Comparison of ENCODE assay signal across 22 mouse cellular contexts in the genomic region with DNA sequence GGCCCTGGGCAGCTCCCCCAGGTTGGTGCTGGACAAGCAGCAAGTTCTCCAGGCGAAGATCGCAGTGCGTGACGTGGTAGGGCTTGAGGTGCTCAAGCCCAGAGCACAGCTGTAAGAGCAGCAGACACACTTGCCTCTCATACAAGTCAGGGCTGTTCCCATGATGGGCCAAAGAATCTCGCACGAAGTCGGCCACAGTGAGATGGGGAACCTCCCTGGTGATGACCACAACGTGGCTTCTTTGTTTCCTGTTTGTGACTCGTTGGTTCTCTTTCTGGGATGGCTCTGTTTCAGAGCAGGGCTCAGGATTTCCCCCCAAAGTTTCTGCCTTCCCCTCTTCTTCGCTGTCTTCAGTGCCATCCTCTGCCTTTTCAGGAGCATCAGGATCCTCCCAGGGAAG. TPM values are rescaled to one million over a fixed set of nuclear protein-coding genes. Genes with fewer than 3 reads are reported as not detected.
DNase-seq lines count a peak whose midpoint lies in the region; ATAC-seq and TF ChIP-seq lines count a peak whose summit lies in the region.
"Had no signal": no experiment of that assay in that cellular context is flagged by ENCODE, and none has a peak within 500 bp of the region (broad histone marks: within the 10 kb centered on the region; RNA-seq: fewer than 3 reads in every experiment).

No protein-coding gene starts in this region.

- 87% methylated on average over 10 of the region's 10 CpGs for WGBS in heart, embryonic 10.5 days
- 67% methylated on average over 10 of the region's 10 CpGs for WGBS in lung, adult 2 months

- DNase-seq in CH12.LX (ENCODE audit: extremely low read depth) = peak; percentile 54
- DNase-seq in induced T-regulatory cell, adult 2 months (ENCODE audit: low read depth) = peak; percentile 34
- DNase-seq in left cerebral cortex, postnatal 10 days (ENCODE audit: extremely low spot score in 1 of 2, low spot score in 2 of 2) = no peak
- DNase-seq in heart, embryonic 10.5 days (ENCODE audit: low spot score) = no peak
- no peak for DNase-seq in lung, adult 2 months
- DNase-seq: cerebellum, adult 9-10 months; forebrain, postnatal 0 days; gastrocnemius, postnatal 25 days; heart, postnatal 4 days; kidney, adult 11 months; liver; right cerebral cortex, adult 18-20 months had no signal

- H3K79me2 ChIP-seq in CH12.LX (replicated peaks; ENCODE audit: control insufficient read depth, extremely low read depth, insufficient read depth, poor library complexity, severe bottlenecking) = no peaks in the 10 kb centered on the region

- dilution Hi-C loops in CH12.LX (cut with MboI; ENCODE audit: extremely low pct_ligation_motif_present, extremely low pct_unique_long_range_greater_than_20kb, low sequenced_read_pairs) = no loop called here

- ATAC-seq in monocyte, adult 5-6 weeks (replicated peaks; ENCODE audit: insufficient number of reproducible peaks, low FRiP score, low TSS enrichment, poor library complexity, severe bottlenecking) = peak; percentile 67
- ATAC-seq: forebrain, postnatal 0 days; hindbrain, postnatal 0 days; lung, postnatal 0 days; midbrain, embryonic 13.5 days had no signal

- no peak for TF ChIP-seq POLR2A in CH12.LX (IDR thresholded peaks at IDR 0.05; ENCODE audit: low read depth, low read length)
- 0 out of 2 replicates have a peak, but pooled peaks have one; percentile 31 for TF ChIP-seq POLR2A in bone marrow macrophage, adult 2 months (IDR thresholded peaks at IDR 0.05; ENCODE audit: borderline replicate concordance, low read depth, low read length)
- TF ChIP-seq POLR2A in lung, adult 2 months (IDR thresholded peaks at IDR 0.05; ENCODE audit: borderline replicate concordance, extremely low read depth, low read depth, low read length) = no peak

- no peak overlapping the region for H3K4me2 ChIP-seq in CH12.LX (ENCODE audit: insufficient read depth, low read depth, poor library complexity, severe bottlenecking)
- H3K4me2 ChIP-seq: embryonic facial prominence, embryonic 15.5 days; midbrain, embryonic 13.5 days; neural tube, embryonic 13.5 days had no signal

- H3K4me3 ChIP-seq in CH12.LX (replicated peaks in 1 of 3; ENCODE audit: low read depth in 2 of 3, low read length in 2 of 3, poor library complexity in 1 of 3) = no peak overlapping the region
- peak overlapping the region; percentile 20 for H3K4me3 ChIP-seq in bone marrow macrophage, adult 2 months (ENCODE audit: insufficient read depth, low read length)
- no peak overlapping the region for H3K4me3 ChIP-seq in heart, embryonic 10.5 days
- no peak overlapping the region for H3K4me3 ChIP-seq in lung, adult 2 months (replicated peaks; ENCODE audit: extremely low read depth, low read depth, low read length)
- H3K4me3 ChIP-seq: embryonic facial prominence, embryonic 15.5 days; limb, embryonic 10.5 days; midbrain, embryonic 13.5 days; neural tube, embryonic 13.5 days had no signal

- intact Hi-C loops in left cerebral cortex, postnatal 10 days (cut with DNase I) = loop anchor here (10.0 kb wide), 1 partner anchor 588 kb away; the partner anchor contains the start of gene Lingo1

- no peak for TF ChIP-seq RAD21 in CH12.LX (IDR thresholded peaks at IDR 0.05; ENCODE audit: low read depth, low read length)

- H3K27me3 ChIP-seq in CH12.LX (replicated peaks) = no peaks in the 10 kb centered on the region
- no peaks in the 10 kb centered on the region for H3K27me3 ChIP-seq in heart, embryonic 10.5 days (ENCODE audit: insufficient read depth, poor library complexity, severe bottlenecking)
- H3K27me3 ChIP-seq: embryonic facial prominence, embryonic 15.5 days; midbrain, embryonic 13.5 days; neural tube, embryonic 13.5 days had no signal

- peaks cover 19 to 54% of the 10 kb centered on the region in 2 experiments for H3K36me3 ChIP-seq in CH12.LX (replicated peaks in 1 of 2; ENCODE audit: control insufficient read depth in 1 of 2, insufficient read depth in 1 of 2, low read length in 1 of 2)
- peaks cover 41% of the 10 kb centered on the region for H3K36me3 ChIP-seq in heart, embryonic 10.5 days
- H3K36me3 ChIP-seq: midbrain, embryonic 13.5 days had no signal

- peaks cover 10 to 35% of the 10 kb centered on the region in 2 experiments for H3K4me1 ChIP-seq in CH12.LX (ENCODE audit: control insufficient read depth in 1 of 2, insufficient read depth in 2 of 2)
- peaks cover 36% of the 10 kb centered on the region for H3K4me1 ChIP-seq in bone marrow macrophage, adult 2 months (ENCODE audit: control insufficient read depth, insufficient read depth, low read length)
- H3K4me1 ChIP-seq in heart, embryonic 10.5 days = peaks cover 5% of the 10 kb centered on the region
- no peaks in the 10 kb centered on the region; the same call in 1 of the 2 replicates for H3K4me1 ChIP-seq in lung, adult 2 months (ENCODE audit: control insufficient read depth, insufficient read depth, low read length)
- H3K4me1 ChIP-seq: embryonic facial prominence, embryonic 15.5 days; midbrain, embryonic 13.5 days; neural tube, embryonic 13.5 days had no signal

- no peak overlapping the region for H3K27ac ChIP-seq in CH12.LX (ENCODE audit: insufficient read depth, low read depth)
- H3K27ac ChIP-seq in bone marrow macrophage, adult 2 months (ENCODE audit: insufficient read depth, low read depth, low read length) = peak overlapping the region; percentile 91
- H3K27ac ChIP-seq in heart, embryonic 10.5 days = no peak overlapping the region
- H3K27ac ChIP-seq: embryonic facial prominence, embryonic 15.5 days; hindbrain, postnatal 0 days; kidney, postnatal 0 days; limb, embryonic 10.5 days; midbrain, embryonic 13.5 days; neural tube, embryonic 13.5 days; stomach, postnatal 0 days had no signal

- in situ Hi-C loops in CH12.LX (cut with MboI; ENCODE audit: low pct_ligation_motif_present, low pct_unique_long_range_greater_than_20kb, low sequenced_read_pairs) = loop anchor here (10.0 kb wide), 1 partner anchor 298 kb away; no protein-coding TSS in a partner anchor

- peak; percentile 32; the same call in 1 of the 2 replicates for TF ChIP-seq EP300 in CH12.LX (IDR thresholded peaks at IDR 0.05; ENCODE audit: low read length)

- H3K9ac ChIP-seq in CH12.LX (ENCODE audit: insufficient read depth, low read depth) = no peak overlapping the region
- H3K9ac ChIP-seq: embryonic facial prominence, embryonic 15.5 days; forebrain, postnatal 0 days; midbrain, embryonic 13.5 days; neural tube, embryonic 13.5 days had no signal

- H3K9me3 ChIP-seq in CH12.LX (replicated peaks; ENCODE audit: low read length) = no peaks in the 10 kb centered on the region
- H3K9me3 ChIP-seq in heart, embryonic 10.5 days = no peaks in the 10 kb centered on the region
- H3K9me3 ChIP-seq: embryonic facial prominence, embryonic 15.5 days; limb, embryonic 10.5 days; midbrain, embryonic 13.5 days; neural tube, embryonic 13.5 days had no signal

- no peak for TF ChIP-seq CTCF in CH12.LX (conservative IDR thresholded peaks at IDR 0.05 in 1 of 2, IDR thresholded peaks at IDR 0.05 in 1 of 2; ENCODE audit: low read depth in 2 of 2, low read length in 2 of 2)
- TF ChIP-seq CTCF in bone marrow macrophage, adult 2 months (IDR thresholded peaks at IDR 0.05; ENCODE audit: low read depth, low read length) = no peak
- no peak for TF ChIP-seq CTCF in lung, adult 2 months (IDR thresholded peaks at IDR 0.05; ENCODE audit: insufficient read depth, low read length)

TF ChIP-seq in CH12.LX, 34 proteins besides CTCF, POLR2A, EP300 and RAD21:
- TF ChIP-seq ELF1 (IDR thresholded peaks at IDR 0.05; ENCODE audit: low read depth, low read length) (peak; percentile 27; the same call in 1 of the 2 replicates), SIN3A (IDR thresholded peaks at IDR 0.05; ENCODE audit: low read length) (0 out of 2 replicates have a peak, but pooled peaks have one; percentile 20), E2F4 (IDR thresholded peaks at IDR 0.05; ENCODE audit: insufficient replicate concordance, low read depth, low read length) (no peak), IRF4 (IDR thresholded peaks at IDR 0.05; ENCODE audit: low read depth, low read length) (peak; percentile 27; the same call in 1 of the 2 replicates), ETS1 (conservative IDR thresholded peaks at IDR 0.05; ENCODE audit: low read depth, low read length) (peak; percentile 53; the same call in 1 of the 2 replicates), MEF2A (IDR thresholded peaks at IDR 0.05; ENCODE audit: borderline replicate concordance, low read depth, low read length) (no peak)

RNA-seq across cellular contexts. Expression of gene Tspan3, which starts 41.8 kb away (rescaled TPM):
- total RNA-seq in CH12.LX (2012; rRNA removed) = 34.5 and 35.7 TPM in 2 replicates
- total RNA-seq in CH12.LX (2014; rRNA removed) = 81.4 and 85.9 TPM in 2 replicates
- polyA plus RNA-seq in CH12.LX (2012; ENCODE audit: insufficient read length, low read depth) = 60.4 and 62.0 TPM in 2 replicates
- 57.9 and 64.3 TPM in 2 replicates for polyA plus RNA-seq in bone marrow macrophage, adult 2 months (2012; ENCODE audit: insufficient read depth, insufficient read length, missing spikeins)
- total RNA-seq in monocyte, adult 5-6 weeks (2017) = 4.1 to 9.5 TPM (median 7.8 TPM) in 3 replicates
- 100 to 1,000 TPM; 364 to 371 TPM for total RNA-seq in left cerebral cortex, postnatal 10 days (2021)
- 399 and 412 TPM in 2 replicates for polyA plus RNA-seq in heart, embryonic 10.5 days (2016; fragmentation: Nextera tagmentation; extraction: Ambion mirVana)
- 102 and 109 TPM in 2 replicates for polyA plus RNA-seq in lung, adult 2 months (2012; rRNA removed)

Comparison
In these comparisons a context has a peak if more than half of its experiments do, and no peak if none do; other contexts are left out.
1. DNase-seq: peak in CH12.LX (single experiment) and induced T-regulatory cell, adult 2 months (single experiment); none in left cerebral cortex, postnatal 10 days (0 of 2), heart, embryonic 10.5 days (single experiment) and lung, adult 2 months (single experiment).